Mouse (Mus musculus) liver, embryonic 14.5 days (tissue): Measurements from ENCODE around the gene Pde8a. TPM values are rescaled to one million over a fixed set of nuclear protein-coding genes. Genes with fewer than 3 reads are reported as not detected.

Experiments
- ATAC-seq: fragments of 200-750 bp; cut with Nextera tagmentation; 2 replicates; pipeline ENCODE4 v1.8.0; 2017; ENCODE audit warnings: moderate number of reproducible peaks, mild to moderate bottlenecking, moderate library complexity; ENCODE audit not compliant: insufficient read depth
- DNase-seq, 3 experiments: peaks; one replicate each; pipeline ENCODE4 v3.0.0-alpha.2; 2012 to 2013; ENCODE audit warnings: low read depth in 3 of 3, low spot score in 3 of 3
- H3K27ac ChIP-seq: fragments of 300-500 bp; sonication (generic); 2 replicates; pipeline ENCODE4 v1.5.1; 2014; ENCODE audit warnings: moderate library complexity, mild to moderate bottlenecking, control low read depth, inconsistent platforms
- H3K27me3 ChIP-seq: fragments of 300-500 bp; sonication (generic); 2 replicates; pipeline ENCODE4 v1.6.1; 2014; ENCODE audit warnings: mild to moderate bottlenecking, low read length, moderate library complexity; ENCODE audit not compliant: control insufficient read depth, insufficient read depth
- H3K36me3 ChIP-seq: fragments of 300-500 bp; sonication (generic); replicated peaks from 2 replicates; pipeline ENCODE4 v1.6.1; 2014; ENCODE audit warnings: low read depth; ENCODE audit not compliant: control insufficient read depth, insufficient read depth
- H3K4me1 ChIP-seq, 2 experiments: fragments of 200-500 bp in 1 of 2; fragments of 300-500 bp in 1 of 2; sonication (generic) in 1 of 2; replicated peaks; 2 replicates each; pipeline ENCODE4 v1.6.1; 2012 to 2014; ENCODE audit warnings: antibody characterized with exemption in 1 of 2, inconsistent platforms in 1 of 2, low read length in 1 of 2; ENCODE audit not compliant: control insufficient read depth in 2 of 2, insufficient read depth in 2 of 2
- H3K4me2 ChIP-seq: fragments of 300-500 bp; sonication (generic); 2 replicates; pipeline ENCODE4 v1.6.1; 2014; ENCODE audit warnings: low read depth, mild to moderate bottlenecking, control low read depth, moderate library complexity
- H3K4me3 ChIP-seq, 2 experiments: fragments of 200-500 bp in 1 of 2; fragments of 300-500 bp in 1 of 2; sonication (generic) in 1 of 2; 2 replicates each; pipeline ENCODE4 v1.5.1; 2012 to 2014; ENCODE audit warnings: low read depth in 2 of 2, low read length in 2 of 2, mild to moderate bottlenecking in 2 of 2, control low read depth in 1 of 2, inconsistent platforms in 1 of 2, moderate library complexity in 1 of 2; ENCODE audit not compliant: insufficient read depth in 1 of 2
- H3K9ac ChIP-seq: fragments of 300-500 bp; sonication (generic); replicated peaks from 2 replicates; pipeline ENCODE4 v1.6.1; 2014; ENCODE audit warnings: mild to moderate bottlenecking, control low read depth, moderate library complexity
- H3K9me3 ChIP-seq: fragments of 300-500 bp; sonication (generic); 2 replicates; pipeline ENCODE4 v1.6.1; 2016; ENCODE audit warnings: low read length, mixed read lengths; ENCODE audit not compliant: control insufficient read depth
- CTCF ChIP-seq: IDR thresholded peaks from 2 replicates; pipeline ENCODE4 v1.5.1; 2016; ENCODE audit warnings: antibody characterized with exemption, low read depth, control low read depth
- EP300 ChIP-seq: IDR thresholded peaks from 2 replicates; pipeline ENCODE4 v1.6.1; 2016; ENCODE audit warnings: antibody characterized with exemption, low read depth
- WGBS: fragments of 180-500 bp; shearing (Covaris S2); extraction: QIAGEN DNeasy Blood & Tissue Kit; methylation state at CpG from one replicate; pipeline ENCODE4 v1.1.7; 2014; ENCODE audit not compliant: insufficient replicate concordance; 5-methylcytosine and 5-hydroxymethylcytosine counted together
- polyA plus RNA-seq, 2 experiments: library from polyadenylated mRNA; depleted of rRNA in 1 of 2; stranded (reverse) in 1 of 2; unstranded in 1 of 2; fragments of >200 nt; fragmentation: Nextera tagmentation in 1 of 2; extraction: Ambion mirVana in 1 of 2; gene quantifications; 2 replicates each; pipeline versions ENCODE4 v1.2.1 to v1.2.3; 2012 to 2014

Pde8a gene
- polyA plus RNA-seq, 2 experiments: 1.5 to 1.7 TPM

- H3K27me3 ChIP-seq: peaks cover 49% of the 10 kb centered on the region
- ATAC-seq: no peak
- no peak overlapping the region for H3K9ac ChIP-seq
- H3K4me3 ChIP-seq: peak overlapping the region; percentile 8 to 44
- H3K9me3 ChIP-seq: no peaks in the 10 kb centered on the region
- H3K4me1 ChIP-seq: peaks cover 0 to 9% of the 10 kb centered on the region in 2 experiments; a peak in 2 of 4 replicates
- 7% methylated on average over 33 of the region's 40 CpGs for WGBS
- no peak for DNase-seq
- no peaks in the 10 kb centered on the region for H3K36me3 ChIP-seq
- TF ChIP-seq EP300: no peak
- TF ChIP-seq CTCF: no peak
- H3K27ac ChIP-seq: no peak overlapping the region
- H3K4me2 ChIP-seq: peak overlapping the region; percentile 54
Observed at GRCm38 (mm10) chr7:81214153-81214907, 934 bp downstream of the Pde8a start.

DNA sequence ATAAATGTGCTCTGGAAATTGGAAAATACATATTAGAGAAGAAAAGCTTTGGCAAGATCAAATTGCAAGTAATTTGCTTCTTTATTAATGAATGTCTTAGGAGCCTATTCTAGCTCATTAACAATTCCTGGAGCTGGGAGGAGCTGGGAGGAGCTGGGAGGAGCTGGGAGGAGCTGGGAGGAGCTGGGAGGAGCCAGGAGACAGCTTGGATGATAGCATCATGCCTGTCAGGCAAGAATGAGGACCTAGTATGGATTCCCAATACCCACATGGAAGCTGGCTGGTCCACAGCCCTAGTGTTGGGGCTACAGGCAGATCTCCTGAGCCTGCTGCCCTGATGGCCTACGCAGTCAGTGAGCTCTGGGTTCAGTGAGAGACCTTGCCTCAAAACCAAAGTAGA, 2.6 kb downstream of the Pde8a start:
- TF ChIP-seq EP300 (no peak), CTCF (no peak)
- H3K36me3 ChIP-seq: no peaks in the 10 kb centered on the region
- H3K27me3 ChIP-seq: peaks cover 49% of the 10 kb centered on the region
- H3K9me3 ChIP-seq: no peaks in the 10 kb centered on the region
- DNase-seq: no peak
- no peak for ATAC-seq
- no peak overlapping the region for H3K4me3 ChIP-seq
- H3K27ac ChIP-seq: no peak overlapping the region
- no peak overlapping the region for H3K4me2 ChIP-seq
- 73% methylated on average over 1 of the region's 1 CpGs for WGBS
- peaks cover 0 to 9% of the 10 kb centered on the region in 2 experiments; a peak in 2 of 4 replicates for H3K4me1 ChIP-seq
- no peak overlapping the region for H3K9ac ChIP-seq

DNA sequence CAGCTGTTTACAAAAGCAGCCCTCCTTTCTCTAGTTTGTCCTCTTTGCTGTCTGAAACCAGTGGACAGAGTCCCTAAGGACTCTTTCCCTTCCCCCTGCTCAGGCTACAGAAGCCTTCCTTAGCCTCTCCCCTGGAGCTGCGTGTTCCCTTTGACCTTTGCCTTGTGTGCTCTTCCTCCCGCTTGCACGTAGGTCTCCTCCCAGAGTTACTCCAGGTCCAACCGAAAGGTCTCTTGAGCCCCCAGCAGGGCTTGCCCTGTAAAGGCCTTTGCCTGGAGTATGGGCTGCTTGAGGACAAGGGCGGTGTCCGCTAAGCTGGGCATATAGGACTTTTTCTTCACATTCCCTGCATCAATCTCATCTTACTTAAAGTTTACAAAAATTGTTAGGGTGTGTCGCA, 5.9 kb downstream of the Pde8a start:
- Histone ChIP-seq H3K27ac (no peak overlapping the region), H3K4me1 (no peaks in the 10 kb centered on the region), H3K27me3 (peaks cover 17% of the 10 kb centered on the region), H3K36me3 (no peaks in the 10 kb centered on the region), H3K9ac (no peak overlapping the region), H3K9me3 (no peaks in the 10 kb centered on the region), H3K4me3 (no peak overlapping the region), H3K4me2 (no peak overlapping the region)
- TF ChIP-seq EP300: no peak
- TF ChIP-seq CTCF: no peak
- 64% methylated on average over 7 of the region's 7 CpGs for WGBS
- DNase-seq (no peak), ATAC-seq (no peak)

DNA sequence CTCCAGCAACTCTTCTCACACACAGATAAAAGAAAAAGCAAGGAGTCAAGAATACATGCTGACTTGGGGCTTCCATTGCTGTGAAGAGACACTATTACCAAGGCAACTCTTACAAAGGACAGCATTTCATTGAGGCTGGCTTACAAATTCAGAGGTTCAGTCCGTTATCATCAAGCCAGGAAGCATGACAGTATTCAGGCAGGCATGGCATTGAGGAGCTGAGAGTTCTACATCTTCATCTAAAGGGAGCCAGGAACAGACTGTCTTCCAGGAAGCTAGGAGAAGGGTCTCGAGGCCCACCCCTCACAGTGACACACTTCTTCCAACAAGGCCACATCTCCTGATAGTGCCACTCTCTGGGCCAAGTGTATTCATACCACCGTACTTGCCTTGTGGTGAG, 7.0 kb downstream of the Pde8a start:
- 63% methylated on average over 3 of the region's 3 CpGs for WGBS
- Histone ChIP-seq H3K9ac (no peak overlapping the region), H3K27me3 (peaks cover 7% of the 10 kb centered on the region), H3K4me1 (no peaks in the 10 kb centered on the region), H3K9me3 (no peaks in the 10 kb centered on the region), H3K4me3 (no peak overlapping the region), H3K4me2 (no peak overlapping the region), H3K36me3 (no peaks in the 10 kb centered on the region), H3K27ac (no peak overlapping the region)
- no peak for TF ChIP-seq CTCF
- TF ChIP-seq EP300: no peak
- ATAC-seq: no peak
- DNase-seq: no peak

DNA sequence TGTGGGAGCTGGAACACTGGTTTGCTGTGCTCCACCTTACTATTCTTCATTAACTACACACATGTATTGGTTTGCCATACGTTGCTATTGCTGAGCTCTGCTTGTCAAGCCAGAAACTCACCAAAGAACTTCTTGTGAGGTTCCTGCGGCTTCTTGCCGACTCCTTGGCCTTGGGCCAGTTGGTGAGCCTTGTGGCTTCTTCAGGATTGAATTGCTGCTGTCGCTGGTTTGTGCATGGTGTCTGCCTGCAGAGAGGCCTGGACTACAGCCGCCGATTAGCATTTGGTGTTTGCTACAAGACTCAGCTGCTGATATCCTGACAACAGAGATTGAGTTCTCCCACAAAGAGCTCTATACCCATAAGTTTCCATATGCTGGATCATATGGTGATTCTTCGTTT, 10.9 kb downstream of the Pde8a start:
- Histone ChIP-seq H3K4me2 (no peak overlapping the region), H3K27ac (no peak overlapping the region), H3K36me3 (no peaks in the 10 kb centered on the region), H3K4me3 (no peak overlapping the region), H3K27me3 (no peaks in the 10 kb centered on the region), H3K4me1 (no peaks in the 10 kb centered on the region), H3K9ac (no peak overlapping the region), H3K9me3 (no peaks in the 10 kb centered on the region)
- 62% methylated on average over 7 of the region's 7 CpGs for WGBS
- TF ChIP-seq CTCF (no peak), EP300 (no peak)
- no peak for ATAC-seq
- no peak for DNase-seq
